ENCODE assay signal across 8 mouse cellular contexts in genomic region chr5:106825301-106825853, GRCm38 (mm10).
DNase-seq lines count a peak whose midpoint lies in the region; ATAC-seq and TF ChIP-seq lines count a peak whose summit lies in the region.

No protein-coding gene starts in this region.

- H3K4me2 ChIP-seq in embryonic facial prominence, embryonic 11.5 days (ENCODE audit: low read depth, low read length) = peak overlapping the region; percentile 71
- peak overlapping the region; percentile 74 for H3K4me2 ChIP-seq in hindbrain, embryonic 13.5 days
- H3K4me2 ChIP-seq in limb, embryonic 12.5 days = peak overlapping the region; percentile 59
- peak overlapping the region; percentile 59 for H3K4me2 ChIP-seq in midbrain, embryonic 12.5 days (replicated peaks)

- no peaks in the 10 kb centered on the region for H3K9me3 ChIP-seq in embryonic facial prominence, embryonic 11.5 days (replicated peaks; ENCODE audit: control insufficient read depth, low read length)
- no peaks in the 10 kb centered on the region for H3K9me3 ChIP-seq in hindbrain, embryonic 13.5 days
- no peaks in the 10 kb centered on the region for H3K9me3 ChIP-seq in limb, embryonic 12.5 days
- no peaks in the 10 kb centered on the region for H3K9me3 ChIP-seq in midbrain, embryonic 12.5 days

- DNase-seq in lung, adult 2 months = no peak
- no peak for DNase-seq in lung, postnatal 14 days
- peak; percentile 62 for DNase-seq in embryonic facial prominence, embryonic 11.5 days (ENCODE audit: low spot score)
- DNase-seq in splenic B cell, adult 2 months (ENCODE audit: low read depth, low spot score) = peak; percentile 55
- no peak for DNase-seq in gastrocnemius, postnatal 10 days

- ATAC-seq in embryonic facial prominence, embryonic 11.5 days (replicated peaks; ENCODE audit: insufficient number of reproducible peaks, low FRiP score, low TSS enrichment, low read depth) = 0 out of 2 replicates have a peak, but pooled peaks have one; percentile 29
- ATAC-seq in hindbrain, embryonic 13.5 days (ENCODE audit: low FRiP score) = peak; percentile 80
- ATAC-seq in limb, embryonic 12.5 days (ENCODE audit: insufficient number of reproducible peaks, insufficient read depth, low FRiP score, low TSS enrichment, low read depth) = no peak
- ATAC-seq in midbrain, embryonic 12.5 days (ENCODE audit: low FRiP score, low read depth) = peak; percentile 77

- peak overlapping the region; percentile 49 for H3K4me3 ChIP-seq in lung, adult 2 months (replicated peaks; ENCODE audit: extremely low read depth, low read depth, low read length)
- H3K4me3 ChIP-seq in embryonic facial prominence, embryonic 11.5 days (ENCODE audit: low read depth, low read length) = peak overlapping the region; percentile 29
- peak overlapping the region; percentile 42 for H3K4me3 ChIP-seq in hindbrain, embryonic 13.5 days
- H3K4me3 ChIP-seq in limb, embryonic 12.5 days (replicated peaks) = peak overlapping the region; percentile 32
- H3K4me3 ChIP-seq in midbrain, embryonic 12.5 days = peak overlapping the region; percentile 37

- H3K36me3 ChIP-seq in embryonic facial prominence, embryonic 11.5 days (replicated peaks; ENCODE audit: control insufficient read depth, insufficient read depth, low read depth, low read length) = no peaks in the 10 kb centered on the region
- no peaks in the 10 kb centered on the region for H3K36me3 ChIP-seq in hindbrain, embryonic 13.5 days
- H3K36me3 ChIP-seq in limb, embryonic 12.5 days = no peaks in the 10 kb centered on the region
- no peaks in the 10 kb centered on the region for H3K36me3 ChIP-seq in midbrain, embryonic 12.5 days
- no peaks in the 10 kb centered on the region for H3K36me3 ChIP-seq in splenic B cell, adult 2 months (ENCODE audit: control insufficient read depth, insufficient read depth, low read length, poor library complexity, severe bottlenecking)

- TF ChIP-seq CTCF in lung, adult 2 months (IDR thresholded peaks at IDR 0.05; ENCODE audit: insufficient read depth, low read length) = no peak

- H3K9ac ChIP-seq in embryonic facial prominence, embryonic 11.5 days (replicated peaks; ENCODE audit: low read length) = peak overlapping the region; percentile 57
- H3K9ac ChIP-seq in hindbrain, embryonic 13.5 days = peak overlapping the region; percentile 62
- no peak overlapping the region; the same call in 1 of the 2 replicates for H3K9ac ChIP-seq in limb, embryonic 12.5 days (replicated peaks)
- peak overlapping the region; percentile 49 for H3K9ac ChIP-seq in midbrain, embryonic 12.5 days (replicated peaks)

- 11% methylated on average over 19 of the region's 19 CpGs for WGBS in lung, adult 2 months
- whole genome bisulfite sequencing in embryonic facial prominence, embryonic 11.5 days = 5% methylated on average over 19 of the region's 19 CpGs
- WGBS in hindbrain, embryonic 13.5 days = 4% methylated on average over 19 of the region's 19 CpGs
- WGBS in limb, embryonic 12.5 days = 18% methylated on average over 19 of the region's 19 CpGs
- whole genome bisulfite sequencing in midbrain, embryonic 12.5 days = 5% methylated on average over 19 of the region's 19 CpGs

- H3K4me1 ChIP-seq in lung, adult 2 months (ENCODE audit: control insufficient read depth, insufficient read depth, low read length) = no peaks in the 10 kb centered on the region
- no peaks in the 10 kb centered on the region for H3K4me1 ChIP-seq in embryonic facial prominence, embryonic 11.5 days (ENCODE audit: control insufficient read depth, insufficient read depth, low read length)
- peaks cover 18% of the 10 kb centered on the region for H3K4me1 ChIP-seq in hindbrain, embryonic 13.5 days (replicated peaks)
- H3K4me1 ChIP-seq in limb, embryonic 12.5 days (replicated peaks) = 0 out of 2 replicates have a peak, but pooled peaks cover 4% of the 10 kb centered on the region
- H3K4me1 ChIP-seq in midbrain, embryonic 12.5 days = peaks cover 8% of the 10 kb centered on the region; the same call in 1 of the 2 replicates

- no peak for TF ChIP-seq POLR2A in lung, adult 2 months (IDR thresholded peaks at IDR 0.05; ENCODE audit: borderline replicate concordance, extremely low read depth, low read depth, low read length)

- H3K27ac ChIP-seq in embryonic facial prominence, embryonic 11.5 days (replicated peaks; ENCODE audit: low read depth, low read length) = no peak overlapping the region
- H3K27ac ChIP-seq in hindbrain, embryonic 13.5 days = peak overlapping the region; percentile 79
- no peak overlapping the region for H3K27ac ChIP-seq in limb, embryonic 12.5 days
- peak overlapping the region; percentile 72 for H3K27ac ChIP-seq in midbrain, embryonic 12.5 days (replicated peaks)

- no peaks in the 10 kb centered on the region; the same call in 1 of the 2 replicates for H3K27me3 ChIP-seq in embryonic facial prominence, embryonic 11.5 days (ENCODE audit: control insufficient read depth, insufficient read depth, low read length)
- H3K27me3 ChIP-seq in hindbrain, embryonic 13.5 days = no peaks in the 10 kb centered on the region
- peaks cover 9% of the 10 kb centered on the region; the same call in 1 of the 2 replicates for H3K27me3 ChIP-seq in limb, embryonic 12.5 days
- H3K27me3 ChIP-seq in midbrain, embryonic 12.5 days = peaks cover 10% of the 10 kb centered on the region; the same call in 1 of the 2 replicates
- H3K27me3 ChIP-seq in splenic B cell, adult 2 months (ENCODE audit: control insufficient read depth, insufficient read depth, low read length, poor library complexity, severe bottlenecking) = no peaks in the 10 kb centered on the region

Comparison
In these comparisons a context has a peak if more than half of its experiments do, and no peak if none do; other contexts are left out.
1. DNase-seq: peak in embryonic facial prominence, embryonic 11.5 days (single experiment) and splenic B cell, adult 2 months (single experiment); none in lung, adult 2 months (single experiment), lung, postnatal 14 days (single experiment) and gastrocnemius, postnatal 10 days (single experiment).
2. H3K27ac ChIP-seq: peak in hindbrain, embryonic 13.5 days (single experiment) and midbrain, embryonic 12.5 days (single experiment); none in embryonic facial prominence, embryonic 11.5 days (single experiment) and limb, embryonic 12.5 days (single experiment).
3. Peak in every context shown above with its lines, with median percentiles within 50 percentile points of each other: H3K4me3 ChIP-seq and H3K4me2 ChIP-seq.